Mouse (Mus musculus) mature B cell (primary cell): ENCODE results near the gene D630045J12Rik.

ENCODE experiments used
- in situ Hi-C: fragments of 300-500 bp; cut with MboI; formaldehyde crosslinking; loops from 2 replicates; pipeline ENCODE4 v1.14.3; 2019

Gene D630045J12Rik

DNA sequence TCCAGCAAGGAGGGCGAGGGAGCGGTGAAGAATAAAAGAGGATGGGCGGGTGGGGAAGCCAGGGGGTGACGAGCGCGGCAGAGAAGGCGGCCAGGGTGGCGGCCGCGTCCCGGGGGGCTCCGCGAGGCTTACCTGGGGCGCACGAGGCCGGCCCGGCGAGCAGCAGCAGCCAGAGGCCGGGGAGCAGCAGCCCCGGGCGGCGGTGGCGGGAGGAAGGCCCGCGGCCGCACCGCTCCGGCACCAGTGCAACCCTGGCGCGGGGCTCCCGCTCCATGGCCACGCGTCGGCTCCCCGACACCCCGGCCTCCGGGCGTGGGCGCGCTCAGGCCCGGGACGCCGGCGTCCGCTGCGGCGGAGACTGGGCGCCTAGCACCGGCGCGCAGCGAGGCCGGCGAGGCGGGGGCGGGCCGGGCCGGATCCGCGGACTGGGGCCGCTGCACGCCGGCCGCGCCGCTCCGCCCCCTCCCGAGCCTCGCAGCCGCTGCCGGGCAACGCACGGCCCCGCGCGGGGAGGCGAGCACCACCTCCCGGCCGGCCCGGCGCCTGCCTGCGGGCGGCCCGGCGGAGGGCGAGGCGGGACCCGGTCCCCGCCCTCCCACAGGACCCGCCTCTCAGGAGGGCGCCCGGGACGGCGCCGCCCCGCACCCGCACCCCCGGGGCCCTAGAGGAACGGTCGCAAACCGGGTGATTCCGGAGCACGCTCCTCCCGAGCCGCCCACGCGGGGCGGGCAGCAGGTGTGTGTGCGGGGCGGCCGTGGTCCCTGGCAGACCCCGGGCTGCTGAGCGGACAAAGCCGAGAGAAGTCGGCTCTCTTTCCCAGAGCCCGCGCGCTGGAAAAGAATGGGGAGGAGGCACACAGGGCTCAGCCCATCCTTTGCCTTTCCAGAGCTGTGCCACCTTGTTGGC lies at the start of gene D630045J12Rik:
Gene D630045J12Rik, minus strand, starts transcription at position 274 of the 906 bp plus-strand sequence.
- in situ Hi-C loops = no loop called here

DNA sequence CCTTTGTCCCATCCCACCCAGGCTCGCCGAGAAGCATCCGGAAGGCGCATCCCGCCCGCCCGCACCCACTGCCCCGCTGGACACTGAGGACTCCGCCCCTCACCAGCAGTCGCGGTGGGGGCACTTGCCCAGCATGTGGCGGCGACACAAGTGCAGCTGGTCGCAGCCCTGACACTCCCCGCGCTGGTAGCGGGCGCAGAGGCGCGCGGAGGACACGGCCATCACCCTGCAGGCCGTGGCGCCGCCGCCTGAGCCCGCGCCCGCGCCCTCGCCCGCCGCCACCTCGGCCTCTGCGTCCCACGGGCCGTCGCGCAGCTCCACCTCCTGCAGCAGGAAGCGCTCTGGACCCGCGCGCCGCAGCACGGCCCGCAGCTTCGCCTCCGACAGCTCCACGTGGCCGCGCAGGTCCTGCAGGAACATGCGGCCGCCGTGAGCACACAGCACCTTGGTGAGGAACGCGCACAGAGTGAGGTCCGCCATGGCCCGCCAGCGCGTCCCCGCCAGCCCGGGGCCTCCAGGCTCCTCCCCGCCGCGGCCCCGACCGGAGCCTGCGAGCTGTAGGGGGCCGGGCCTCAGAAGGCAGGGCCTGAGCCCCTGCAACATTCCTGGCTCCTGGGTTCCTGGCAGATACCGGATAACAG lies 45.1 kb upstream of the D630045J12Rik start, which contains the start of gene Zc3hav1l:
Gene Zc3hav1l, minus strand, starts transcription at position 499 of the 641 bp plus-strand sequence.
- in situ Hi-C loops = no loop called here

DNA sequence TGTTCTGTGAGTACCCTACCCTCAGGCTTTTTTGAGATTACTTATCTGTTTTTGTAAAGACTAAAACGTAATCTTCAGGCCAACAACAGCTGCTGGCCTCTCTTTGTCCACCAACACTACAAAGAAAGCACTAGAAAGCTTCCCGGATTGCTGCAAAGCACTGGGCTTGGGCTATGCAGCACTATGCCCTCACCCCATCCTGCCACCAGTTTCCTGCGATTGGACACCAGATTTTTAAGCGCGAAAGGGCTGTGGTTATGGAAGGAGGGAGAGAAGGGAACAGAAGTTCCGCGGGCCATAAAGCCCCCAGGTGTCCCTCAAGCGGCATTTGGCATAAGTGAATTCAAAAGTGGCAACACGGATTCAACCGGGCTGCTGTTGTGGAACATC lies 44.4 kb upstream of the D630045J12Rik start:
- in situ Hi-C loops = no loop called here

DNA sequence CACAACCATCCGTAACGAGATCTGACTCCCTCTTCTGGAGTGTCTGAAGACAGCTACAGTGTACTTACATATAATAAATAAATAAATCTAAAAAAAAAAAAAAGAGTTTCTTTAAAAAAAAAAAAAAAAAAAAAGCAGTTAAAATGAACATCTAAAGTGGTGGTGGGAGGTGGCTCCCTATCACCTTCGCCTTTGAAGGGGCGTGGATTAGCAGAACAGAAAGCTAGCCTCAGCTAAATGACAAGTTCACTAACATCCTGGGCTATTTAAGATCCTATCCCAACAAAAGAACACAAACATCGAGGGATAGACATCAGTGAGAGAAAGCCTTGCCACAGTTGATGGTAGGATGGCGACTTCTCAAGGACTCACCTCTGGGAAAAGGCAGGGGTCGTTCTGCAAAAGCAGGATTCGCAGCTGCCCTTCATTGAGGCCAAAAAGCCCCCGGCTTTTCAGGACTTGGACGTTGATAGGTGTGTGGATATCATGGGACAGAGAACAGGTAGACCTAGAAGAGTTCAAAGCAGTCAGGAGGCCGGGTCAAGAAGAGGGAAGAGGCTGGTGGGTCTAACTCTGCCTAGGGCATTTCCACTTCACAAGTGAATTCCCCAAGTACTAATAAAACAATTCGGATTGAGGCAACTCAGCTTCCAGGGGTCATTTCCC lies 43.9 kb upstream of the D630045J12Rik start:
- in situ Hi-C loops = no loop called here

DNA sequence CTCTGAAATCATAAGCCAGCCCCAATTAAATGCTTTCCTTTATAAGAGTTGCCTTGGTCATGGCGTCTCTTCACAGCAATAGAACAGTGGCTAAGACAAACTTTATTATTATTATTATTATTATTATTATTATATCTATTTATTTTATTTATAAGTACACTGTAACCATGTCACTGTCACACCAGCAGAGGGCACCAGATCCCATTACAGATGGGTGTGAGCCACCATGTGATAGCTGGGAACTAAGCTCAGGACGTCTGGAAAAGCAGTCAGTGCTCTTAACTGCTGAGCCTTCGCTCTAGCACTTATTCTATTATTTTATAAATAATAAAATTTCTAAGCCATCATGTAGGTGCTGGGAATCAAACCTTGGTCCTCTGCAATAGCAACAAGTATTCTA lies 39.9 kb upstream of the D630045J12Rik start:
- in situ Hi-C loops = no loop called here

DNA sequence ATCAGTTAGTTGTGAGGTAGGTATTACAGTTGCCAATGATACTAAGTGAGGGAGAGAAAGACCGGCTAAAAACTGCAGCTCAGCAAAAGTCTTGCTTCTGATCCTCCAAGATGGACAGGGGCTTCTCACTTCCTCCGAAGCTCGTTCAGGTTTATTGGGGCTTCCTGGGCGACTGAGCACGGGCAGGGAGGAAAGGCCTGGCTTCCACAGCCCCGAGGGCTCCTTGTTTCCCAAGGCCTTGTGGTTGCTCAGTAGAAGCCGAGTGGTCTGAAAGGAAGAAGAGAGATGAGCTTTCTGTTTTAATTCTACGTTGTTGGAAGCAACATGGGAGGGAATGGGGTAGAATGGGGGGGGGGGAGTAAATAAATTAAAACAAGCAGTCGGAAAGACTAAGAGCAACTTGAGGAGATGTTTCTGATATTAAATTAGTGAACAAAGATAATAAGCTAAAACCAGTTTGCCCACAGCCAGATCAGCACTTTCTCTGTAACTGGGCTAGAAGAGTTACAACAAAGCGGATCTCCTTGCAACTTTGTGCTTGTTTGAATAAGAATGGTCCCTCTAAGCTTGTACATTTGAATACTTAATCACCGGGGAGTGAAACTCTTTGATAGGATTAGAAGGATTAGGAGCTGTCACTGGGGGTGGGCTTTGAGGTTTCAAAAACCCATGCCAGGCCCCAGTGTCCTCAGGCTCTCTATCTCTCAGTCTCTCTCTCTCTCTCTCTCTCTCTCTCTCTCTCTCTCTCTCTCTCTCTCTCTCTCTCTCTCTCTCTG lies 39.2 kb upstream of the D630045J12Rik start:
- in situ Hi-C loops = no loop called here

DNA sequence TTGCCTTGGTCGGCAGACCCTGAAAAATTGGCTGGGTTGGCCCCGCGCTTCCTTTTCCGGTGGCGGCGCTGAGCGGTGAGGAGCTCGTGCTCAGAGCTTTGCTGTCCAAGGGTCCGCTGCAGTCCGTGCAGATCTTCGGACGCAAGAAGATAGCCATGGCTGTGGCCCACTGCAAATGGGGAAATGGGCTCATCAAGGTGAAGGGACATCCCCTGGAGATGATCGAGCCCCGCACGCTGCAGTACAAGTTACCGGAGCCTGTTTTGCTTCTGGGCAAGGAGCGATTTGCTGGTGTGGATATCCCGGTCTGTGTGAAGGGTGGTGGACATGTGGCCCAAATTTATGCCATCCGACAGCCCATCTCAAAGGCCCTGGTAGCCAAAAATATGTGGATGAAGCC lies 30.6 kb upstream of the D630045J12Rik start:
- in situ Hi-C loops = no loop called here

DNA sequence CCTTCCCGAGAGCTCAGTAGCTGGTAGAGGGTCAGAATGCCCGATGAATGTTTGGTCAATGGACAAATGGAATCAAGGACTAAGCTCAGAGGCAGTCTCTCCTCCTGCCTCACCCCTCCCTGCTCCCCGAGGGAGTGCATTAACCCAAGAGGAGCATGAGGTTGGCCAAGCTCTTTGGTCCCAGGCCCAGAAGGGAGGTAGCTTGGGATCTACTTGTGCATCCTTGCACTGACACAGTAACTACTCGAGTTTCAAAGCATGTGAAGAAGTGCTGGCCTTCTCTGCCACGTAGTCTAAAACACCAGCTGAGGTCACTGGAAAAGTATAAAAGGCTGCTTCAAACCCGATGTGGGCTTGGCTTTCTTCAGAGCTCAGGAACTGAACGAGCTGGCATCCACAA lies 10.7 kb upstream of the D630045J12Rik start:
- in situ Hi-C loops = no loop called here

DNA sequence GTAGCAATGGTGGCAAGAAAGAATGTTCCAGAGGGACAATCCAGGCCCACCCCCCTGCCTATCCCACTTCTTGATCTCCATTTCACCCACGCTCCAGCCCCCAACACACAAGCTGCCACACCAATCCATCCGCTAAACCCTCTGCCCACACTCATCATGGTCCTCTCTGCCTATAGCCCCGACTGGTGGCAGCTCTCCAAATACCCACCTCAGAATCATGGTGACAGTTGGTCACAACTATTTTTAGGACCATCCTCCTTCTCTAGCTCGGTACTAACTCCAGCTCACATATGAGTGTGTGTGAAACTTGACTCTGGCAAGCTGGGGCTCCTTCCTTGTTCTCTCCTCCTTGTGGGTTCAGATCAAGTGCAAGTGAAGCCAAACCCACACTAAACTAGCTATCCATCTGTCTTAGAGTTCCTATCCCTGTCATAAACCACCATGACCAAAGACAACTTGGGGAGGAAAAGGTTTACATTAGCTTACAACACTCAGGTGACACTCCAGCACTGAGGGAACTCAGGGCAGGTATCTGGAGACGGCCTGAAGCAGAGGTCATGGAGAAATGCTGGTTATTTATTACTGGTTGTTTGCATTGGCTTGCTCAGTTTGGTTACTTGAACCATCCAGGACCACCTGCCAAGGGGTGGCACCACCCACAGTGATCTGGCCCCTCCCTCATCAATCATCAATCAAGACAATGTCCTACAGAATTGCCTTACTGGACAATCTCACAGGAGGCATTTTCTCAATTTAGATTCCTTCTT lies 9.8 kb upstream of the D630045J12Rik start:
- in situ Hi-C loops = no loop called here

DNA sequence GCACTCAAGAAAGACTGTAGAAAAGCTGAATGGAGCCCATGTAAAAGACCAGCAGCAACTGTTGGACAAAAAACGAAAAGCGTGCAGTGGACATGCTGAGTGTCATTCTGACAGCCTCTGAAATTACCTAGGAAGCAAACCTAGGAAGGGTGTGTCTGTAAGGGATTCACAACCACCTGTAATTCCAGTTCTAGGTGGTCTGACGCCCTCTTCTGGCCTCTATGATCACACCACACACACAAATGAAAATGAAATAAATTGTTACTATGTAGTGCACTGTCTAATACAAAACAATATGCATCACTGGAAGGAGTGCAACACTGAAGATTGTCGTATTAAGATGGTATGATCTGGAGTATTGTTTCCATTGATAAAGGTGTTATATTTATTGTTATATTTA lies 8.1 kb upstream of the D630045J12Rik start:
- in situ Hi-C loops = no loop called here

DNA sequence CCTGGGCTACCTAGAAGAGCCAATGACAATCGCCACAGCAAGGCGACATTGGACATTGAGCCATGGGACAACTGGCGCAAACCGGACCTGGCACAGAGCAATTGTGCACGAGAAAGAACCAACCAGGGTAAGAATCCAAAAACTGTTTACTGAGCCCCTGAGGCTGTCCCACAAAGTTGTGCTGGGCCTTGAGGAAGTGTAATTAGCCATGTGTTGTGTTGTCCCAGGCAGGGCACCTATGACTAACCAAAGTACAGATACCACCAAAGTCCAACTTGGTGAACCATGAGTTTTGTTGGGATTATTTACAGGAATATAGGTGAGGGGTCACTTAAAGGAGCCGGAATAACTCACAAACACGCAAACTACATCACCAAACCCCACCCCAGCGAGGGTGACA lies 3.7 kb upstream of the D630045J12Rik start:
- in situ Hi-C loops = no loop called here

DNA sequence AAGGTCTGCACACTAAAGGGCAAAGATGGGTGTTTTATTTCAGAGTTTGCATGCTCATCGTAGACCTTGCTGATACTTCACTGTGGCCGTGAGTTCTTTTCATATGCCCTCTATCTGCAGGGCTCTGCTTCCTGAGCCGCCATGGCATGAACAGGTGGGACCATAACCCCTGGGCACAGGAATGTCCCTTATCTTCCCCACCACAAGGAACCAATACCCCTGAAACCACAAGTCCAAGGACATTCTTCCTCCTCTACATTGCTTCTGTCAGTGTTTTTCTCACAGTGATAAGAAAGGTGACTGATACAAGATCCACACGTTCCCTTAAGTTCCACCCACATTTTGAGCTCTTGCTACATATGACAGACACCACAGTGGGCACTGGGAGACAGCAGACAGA lies 3.0 kb upstream of the D630045J12Rik start:
- in situ Hi-C loops = no loop called here

DNA sequence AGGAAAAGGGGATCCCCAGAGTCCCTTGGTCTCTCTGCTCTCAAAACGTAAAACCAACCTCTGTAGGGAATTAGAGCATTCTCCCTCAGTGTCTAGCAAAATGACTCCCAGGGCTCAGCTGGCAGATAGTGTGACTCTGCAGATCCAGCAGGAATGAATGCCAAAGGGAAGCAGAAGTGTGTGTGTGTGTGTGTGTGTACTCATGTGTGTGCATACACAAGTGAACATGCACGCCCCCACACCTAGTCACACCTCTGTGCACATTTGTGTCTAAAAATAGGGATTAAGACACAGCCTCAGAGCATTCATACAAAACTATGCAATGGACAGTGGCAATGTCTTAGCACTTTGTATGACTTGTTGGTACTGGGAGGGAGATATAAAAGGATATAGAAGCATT lies 2.0 kb upstream of the D630045J12Rik start:
- in situ Hi-C loops = no loop called here

DNA sequence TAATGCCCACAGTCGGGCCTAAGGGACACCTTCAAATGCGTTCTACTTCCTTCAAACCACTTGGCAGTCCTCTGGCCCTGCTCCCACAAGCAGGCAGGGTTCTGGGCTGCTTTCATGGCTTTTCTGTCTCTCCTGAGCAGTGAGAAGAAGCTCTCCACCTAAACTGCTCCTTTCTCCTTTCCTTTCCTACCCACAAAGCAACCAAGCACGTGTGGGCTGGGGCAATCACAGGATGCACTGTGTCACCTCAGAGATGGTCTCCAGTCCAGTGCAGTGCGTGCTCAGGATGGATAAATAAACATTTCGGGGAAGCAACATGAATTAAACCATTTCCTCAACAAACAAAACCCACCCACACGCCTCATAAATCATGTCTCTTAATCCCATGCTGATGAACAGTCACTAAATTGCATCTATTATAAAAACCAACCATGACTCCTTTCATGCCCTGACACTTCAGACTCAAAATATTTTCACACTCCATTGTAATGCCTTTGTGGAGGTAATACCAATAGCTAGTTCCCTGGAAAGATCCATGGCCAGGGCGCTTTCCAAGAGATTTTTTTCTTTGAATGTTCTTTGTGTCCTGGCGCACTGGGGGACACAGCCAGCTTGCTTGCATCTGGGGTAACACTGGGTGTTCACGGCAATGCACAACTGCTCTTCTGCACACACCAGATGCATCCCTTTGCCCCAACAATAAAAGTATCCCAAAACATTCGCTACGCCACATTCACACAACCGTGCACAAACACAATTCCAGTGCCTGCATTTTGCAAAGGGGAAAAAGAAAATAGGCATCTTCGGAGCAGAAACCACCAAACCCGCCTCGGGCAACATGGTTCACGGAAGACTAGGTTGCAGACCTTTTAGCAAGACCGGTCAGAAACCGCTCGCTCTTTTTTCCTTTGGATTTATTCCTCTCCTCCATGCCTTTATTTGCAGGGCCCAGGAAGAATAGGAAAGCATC lies 758 bp downstream of the D630045J12Rik start:
- in situ Hi-C loops = no loop called here

DNA sequence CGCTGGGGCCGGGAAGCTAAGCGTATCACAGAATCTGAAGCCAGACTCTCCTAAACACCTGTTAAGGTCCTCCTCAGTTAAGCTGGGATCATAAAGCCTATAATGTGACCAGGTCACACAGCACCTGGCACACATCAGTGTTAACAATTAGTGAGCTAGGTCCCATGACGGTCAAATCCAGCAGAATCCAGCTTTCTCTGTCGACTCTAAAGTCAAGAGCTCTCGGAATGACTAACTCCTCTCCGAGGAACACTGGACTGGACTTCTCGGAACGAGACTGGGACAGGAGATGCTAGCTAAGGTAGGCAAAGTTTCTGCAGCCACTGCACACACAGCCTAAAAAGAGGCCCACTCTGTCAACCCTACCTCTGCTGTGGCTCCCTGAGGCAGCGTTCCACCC lies 1.7 kb downstream of the D630045J12Rik start:
- in situ Hi-C loops = no loop called here

DNA sequence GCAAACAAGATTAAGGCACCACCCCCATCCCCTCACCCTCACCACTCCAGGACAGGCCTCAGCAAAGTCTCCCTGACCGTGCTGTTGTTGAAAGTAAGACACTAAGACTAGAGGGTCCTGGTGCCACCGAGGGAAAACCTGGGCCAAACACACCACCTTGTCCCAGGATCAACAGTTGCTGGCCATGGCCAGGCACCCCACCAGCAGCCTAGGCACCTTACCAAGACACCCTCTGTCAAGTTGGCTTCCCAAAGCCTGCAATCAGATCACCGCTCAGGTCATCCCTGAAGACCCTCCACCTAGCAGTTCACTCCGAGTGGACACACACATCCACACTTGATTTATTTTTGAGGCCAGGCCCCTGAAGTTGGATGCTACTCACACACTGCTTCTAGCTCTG lies 2.3 kb downstream of the D630045J12Rik start:
- in situ Hi-C loops = no loop called here

DNA sequence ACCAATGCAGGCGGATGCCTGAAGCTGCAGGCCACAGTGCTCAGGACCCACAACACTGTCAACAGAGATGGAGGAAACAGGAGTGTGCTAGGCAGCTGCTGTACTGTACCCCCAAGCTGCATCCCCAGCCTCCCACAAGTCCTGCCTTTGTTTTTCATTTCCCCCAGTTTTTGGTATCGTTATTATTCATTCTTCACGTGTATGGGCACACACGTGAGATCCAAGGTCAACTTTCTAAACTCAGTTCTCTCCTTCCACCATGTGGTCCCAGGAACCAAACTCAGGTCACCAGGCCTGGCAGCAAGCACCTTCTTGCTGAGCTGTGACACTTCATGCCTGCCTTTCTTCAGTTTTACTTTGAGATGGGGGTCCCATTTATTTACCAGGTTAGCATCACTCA lies 6.4 kb downstream of the D630045J12Rik start:
- in situ Hi-C loops = no loop called here

DNA sequence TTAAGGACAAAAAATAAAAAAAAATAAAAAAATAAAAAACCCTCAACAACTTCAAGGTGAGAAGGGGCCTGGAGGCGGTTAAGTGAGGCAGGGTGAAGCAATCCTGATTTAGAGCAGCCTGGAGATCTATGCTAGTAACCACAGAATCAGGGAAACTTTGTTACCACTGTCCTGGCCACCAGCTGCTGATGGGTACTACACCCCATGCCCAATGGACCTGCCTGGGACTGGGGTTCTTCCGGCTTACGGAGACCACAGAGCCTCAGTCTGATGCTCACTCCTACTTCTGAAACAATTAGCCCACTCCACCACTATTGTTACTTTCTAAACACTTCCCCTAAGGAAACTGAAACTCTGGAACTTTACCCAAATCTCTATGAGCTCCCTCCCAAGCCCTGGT lies 9.0 kb downstream of the D630045J12Rik start:
- in situ Hi-C loops = no loop called here

DNA sequence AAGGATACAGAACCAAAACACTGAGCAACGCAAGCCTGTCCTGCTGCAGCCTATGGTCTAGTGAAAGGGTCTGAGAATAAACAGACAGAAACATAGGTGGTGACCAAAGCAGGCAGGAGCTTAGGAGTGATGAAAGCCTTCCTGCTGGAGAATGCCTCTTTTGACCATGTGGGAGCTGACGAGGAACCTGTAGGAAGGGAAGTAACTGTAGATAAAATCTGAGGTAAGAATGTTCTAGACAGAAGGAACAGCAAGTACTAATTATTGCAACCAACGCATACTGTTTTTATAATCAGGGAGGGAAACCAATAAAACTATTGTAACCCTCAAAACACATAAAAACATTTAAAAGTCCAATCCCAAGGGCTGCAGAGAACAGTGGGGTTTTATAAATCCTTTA lies 9.6 kb downstream of the D630045J12Rik start:
- in situ Hi-C loops = no loop called here

DNA sequence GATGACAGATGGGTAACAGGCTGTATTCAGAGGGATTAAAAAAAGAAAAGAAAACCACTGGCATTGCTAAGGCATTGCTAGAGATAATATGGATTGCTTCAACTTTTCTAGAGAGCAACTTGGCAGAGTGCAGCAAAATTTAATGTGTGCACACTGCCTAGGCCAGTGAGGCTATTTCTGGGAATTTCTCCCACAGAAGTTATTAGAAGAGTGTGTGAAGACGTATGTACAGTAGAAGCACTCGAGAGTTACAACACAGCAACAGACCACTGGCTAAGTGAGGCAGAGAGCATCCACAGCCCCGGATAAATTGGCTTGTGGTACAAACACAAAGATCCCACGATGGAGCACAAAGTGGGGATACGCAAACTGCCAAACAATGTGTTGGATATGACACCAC lies 11.0 kb downstream of the D630045J12Rik start:
- in situ Hi-C loops = no loop called here
